Mouse (Mus musculus): Measurements from ENCODE around the gene Mid1. TPM values are rescaled to one million over a fixed set of nuclear protein-coding genes. Genes with fewer than 3 reads are reported as not detected.
"Not testable (repeated sequence)": the region's sequence is repeated elsewhere in the genome, so short reads cannot be mapped to it uniquely, and the experiment has no call there.

The Mid1 gene
- total RNA-seq, 2 experiments from 2014 or later: 8.3 to 18.3 TPM

DNA sequence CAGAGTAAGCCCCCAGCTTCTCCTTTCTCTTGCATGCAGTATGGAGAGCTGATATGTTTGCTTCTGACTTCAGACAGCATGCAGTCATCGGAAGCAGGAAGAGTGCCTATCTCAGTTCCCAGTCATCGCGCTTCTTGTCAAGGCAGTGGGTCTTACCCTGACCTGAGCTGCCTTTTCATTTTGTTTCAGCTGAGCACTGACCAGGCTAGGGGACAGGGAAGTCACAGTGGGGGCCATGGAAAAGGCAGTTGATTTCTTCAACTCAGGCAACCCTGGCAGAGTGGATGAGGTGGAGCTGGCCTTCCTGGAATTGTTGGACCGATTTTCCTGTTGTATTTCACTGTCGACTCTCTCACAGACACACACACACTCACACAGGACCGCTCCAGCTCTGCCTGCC is 230.7 kb downstream of the Mid1 start:
- no peak for TF ChIP-seq CTCF (conservative IDR thresholded peaks at IDR 0.05)
- no peak overlapping the region for H3K27ac ChIP-seq
- no peak overlapping the region; the same call in 1 of the 2 replicates for H3K4me3 ChIP-seq
- no peak for DNase-seq (ENCODE audit: low spot score in 2 of 2)

DNA sequence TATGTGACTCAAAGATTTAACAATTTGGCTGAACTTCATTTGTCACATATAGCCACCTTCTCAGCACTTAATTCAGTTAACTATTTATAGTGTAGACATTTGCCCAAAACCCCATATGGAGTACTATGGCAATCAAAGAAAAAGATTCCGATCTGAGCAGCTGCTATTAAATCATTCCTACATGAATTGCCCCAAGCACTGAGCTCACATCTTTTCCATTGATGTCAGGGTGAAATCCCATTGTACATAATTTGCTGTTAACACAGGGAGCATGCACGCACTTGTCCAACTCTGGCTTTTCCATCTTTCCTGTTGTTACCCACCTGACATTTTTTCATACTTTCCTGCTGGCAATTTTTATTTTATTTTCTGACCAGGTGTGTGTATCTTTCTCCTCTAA is 237.5 kb downstream of the Mid1 start:
- H3K27ac ChIP-seq: no peak overlapping the region
- no peak overlapping the region for H3K4me3 ChIP-seq
- no peak for DNase-seq (ENCODE audit: low spot score in 2 of 2)
- TF ChIP-seq CTCF (conservative IDR thresholded peaks at IDR 0.05): no peak

- no peak for TF ChIP-seq CTCF (conservative IDR thresholded peaks at IDR 0.05)
- peak overlapping the region; percentile 62 for H3K27ac ChIP-seq
- DNase-seq (ENCODE audit: low spot score in 2 of 2): peak in 1 of 2 experiments; percentile 1
- no peak overlapping the region for H3K4me3 ChIP-seq
Observed at GRCm38 (mm10) chrX:169923417-169923816, 238.4 kb downstream of the Mid1 start.

- TF ChIP-seq CTCF (conservative IDR thresholded peaks at IDR 0.05): no peak
- peak overlapping the region; percentile 51; the same call in 1 of the 2 replicates for H3K27ac ChIP-seq
- no peak for DNase-seq (ENCODE audit: low spot score in 2 of 2)
- H3K4me3 ChIP-seq: no peak overlapping the region
Observed at GRCm38 (mm10) chrX:169925600-169925999, 240.6 kb downstream of the Mid1 start.

DNA sequence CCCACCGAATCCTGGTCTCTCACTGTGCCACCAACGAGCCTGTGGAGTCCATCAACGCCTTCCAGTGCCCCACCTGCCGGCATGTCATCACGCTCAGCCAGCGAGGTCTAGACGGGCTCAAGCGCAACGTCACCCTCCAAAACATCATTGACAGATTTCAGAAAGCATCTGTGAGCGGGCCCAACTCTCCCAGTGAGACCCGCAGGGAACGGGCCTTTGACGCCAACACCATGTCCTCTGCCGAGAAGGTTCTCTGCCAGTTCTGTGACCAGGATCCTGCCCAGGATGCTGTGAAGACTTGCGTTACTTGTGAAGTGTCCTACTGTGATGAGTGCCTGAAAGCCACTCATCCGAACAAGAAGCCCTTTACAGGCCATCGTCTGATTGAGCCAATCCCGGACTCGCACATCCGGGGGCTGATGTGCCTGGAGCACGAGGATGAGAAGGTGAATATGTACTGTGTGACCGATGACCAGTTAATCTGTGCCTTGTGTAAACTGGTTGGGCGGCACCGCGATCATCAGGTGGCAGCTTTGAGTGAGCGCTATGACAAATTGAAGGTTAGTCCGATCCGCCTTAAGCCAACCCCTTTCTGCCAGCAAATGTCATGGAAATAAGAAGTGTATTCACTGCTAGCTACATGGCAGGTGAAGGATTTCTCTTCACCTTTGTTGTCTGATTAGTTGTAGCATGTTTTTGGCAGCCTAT is 242.3 kb downstream of the Mid1 start:
- TF ChIP-seq CTCF (conservative IDR thresholded peaks at IDR 0.05): no peak
- H3K4me3 ChIP-seq: peak overlapping the region; percentile 37
- no peak for DNase-seq (ENCODE audit: low spot score in 2 of 2)
- H3K27ac ChIP-seq: peak overlapping the region; percentile 51; the same call in 1 of the 2 replicates

GRCm38 (mm10) chrX:169930868-169931267 is 245.9 kb downstream of the Mid1 start:
- no peak for TF ChIP-seq CTCF (conservative IDR thresholded peaks at IDR 0.05)
- H3K4me3 ChIP-seq: no peak overlapping the region
- no peak for DNase-seq (ENCODE audit: low spot score in 2 of 2)
- no peak overlapping the region for H3K27ac ChIP-seq

- no peak overlapping the region for H3K27ac ChIP-seq
- no peak for DNase-seq (ENCODE audit: low spot score in 2 of 2)
- H3K4me3 ChIP-seq: no peak overlapping the region
- TF ChIP-seq CTCF (conservative IDR thresholded peaks at IDR 0.05): no peak
Observed at GRCm38 (mm10) chrX:169933228-169933627, 248.2 kb downstream of the Mid1 start.

DNA sequence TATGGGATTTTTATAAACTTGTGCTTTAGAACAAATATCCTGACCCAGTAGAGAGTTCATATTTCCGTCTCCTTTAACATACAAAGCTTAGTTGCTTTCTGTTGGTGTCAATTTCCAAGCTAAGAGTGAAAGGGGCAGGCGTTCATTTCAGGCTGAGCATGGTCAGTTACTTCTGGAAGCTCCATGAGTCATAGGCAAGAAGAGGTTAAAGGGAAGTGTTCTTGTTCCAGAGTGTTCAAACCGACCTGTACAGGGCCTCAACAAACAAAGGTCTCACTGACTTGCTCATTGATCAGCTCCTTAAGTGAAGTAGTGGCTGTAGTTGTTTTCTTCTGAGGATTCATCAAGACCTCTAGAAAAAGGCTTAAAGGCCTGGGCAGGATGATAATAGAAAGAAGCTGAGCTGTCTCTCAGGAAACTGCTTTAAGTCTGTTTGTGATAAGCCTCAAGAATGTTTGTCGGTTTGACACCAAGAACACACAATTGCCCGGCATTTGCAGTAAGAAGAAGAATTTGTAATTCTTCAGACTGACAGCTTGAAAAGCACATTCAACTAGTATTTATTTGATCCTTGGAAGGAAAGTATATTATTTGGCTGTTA is 252.2 kb downstream of the Mid1 start:
- TF ChIP-seq CTCF (conservative IDR thresholded peaks at IDR 0.05): no peak
- Histone ChIP-seq H3K27ac (no peak overlapping the region), H3K4me3 (no peak overlapping the region)
- DNase-seq (ENCODE audit: low spot score in 2 of 2): no peak

DNA sequence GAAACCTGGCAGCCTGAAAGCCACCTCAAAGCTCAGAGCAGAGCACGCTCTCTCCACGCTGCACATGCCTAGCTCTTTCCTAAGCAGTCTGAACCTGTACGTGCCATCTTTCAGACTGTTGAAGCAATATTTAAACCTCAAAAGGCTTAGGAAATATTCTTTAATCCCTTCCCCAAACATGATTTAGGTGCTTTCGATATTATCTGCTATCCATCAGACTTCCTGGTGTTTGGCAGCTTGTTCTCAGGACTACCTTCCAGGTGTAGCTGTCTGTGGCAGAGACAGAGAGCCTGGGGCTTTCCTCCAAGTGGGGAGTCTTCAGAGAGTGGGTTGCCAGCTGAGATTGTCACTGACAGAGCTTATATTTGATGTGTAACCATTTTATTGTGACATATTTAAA is 255.5 kb downstream of the Mid1 start:
- no peak overlapping the region for H3K4me3 ChIP-seq
- TF ChIP-seq CTCF (conservative IDR thresholded peaks at IDR 0.05): no peak

GRCm38 (mm10) chrX:169950596-169950995 is 265.6 kb downstream of the Mid1 start:
- H3K4me3 ChIP-seq: no peak overlapping the region
- TF ChIP-seq CTCF (conservative IDR thresholded peaks at IDR 0.05): no peak
- H3K27ac ChIP-seq: no peak overlapping the region
- DNase-seq (ENCODE audit: low spot score in 2 of 2): no peak

More for the DNA sequence above, 255.5 kb downstream of the Mid1 start:
- no peak for DNase-seq (ENCODE audit: low spot score in 2 of 2)
- H3K27ac ChIP-seq: no peak overlapping the region

DNA sequence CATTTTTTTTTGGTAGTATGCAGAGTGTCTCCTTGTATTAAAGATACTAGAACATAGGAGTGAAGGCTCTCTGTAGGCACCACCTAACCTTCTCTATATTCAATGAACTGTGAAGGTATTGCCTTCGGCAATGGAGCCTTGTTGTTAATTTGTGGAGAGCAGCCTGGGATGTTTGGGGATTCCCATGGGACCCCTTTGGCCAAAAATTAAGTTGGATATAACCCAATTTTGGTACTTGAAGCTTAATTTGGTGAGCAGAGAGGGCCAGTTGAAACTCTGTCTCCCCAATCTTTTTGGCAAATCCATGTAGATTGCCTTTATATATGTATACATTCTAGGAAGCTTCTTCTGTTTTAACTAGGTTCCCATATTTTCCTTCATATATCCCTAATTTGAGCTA is 284.3 kb downstream of the Mid1 start:
- TF ChIP-seq CTCF (conservative IDR thresholded peaks at IDR 0.05): no peak
- no peak for DNase-seq (ENCODE audit: low spot score in 2 of 2)
- no peak overlapping the region for H3K27ac ChIP-seq
- no peak overlapping the region for H3K4me3 ChIP-seq

GRCm38 (mm10) chrX:169969765-169970164 is 284.8 kb downstream of the Mid1 start:
- H3K4me3 ChIP-seq; DNase-seq (ENCODE audit: low spot score in 2 of 2); H3K27ac ChIP-seq: not testable (repeated sequence)

GRCm38 (mm10) chrX:169970546-169970945 is 285.5 kb downstream of the Mid1 start:
- H3K4me3 ChIP-seq; H3K27ac ChIP-seq; DNase-seq (ENCODE audit: low spot score in 2 of 2): not testable (repeated sequence)

- H3K27ac ChIP-seq; H3K4me3 ChIP-seq; DNase-seq (ENCODE audit: low spot score in 2 of 2): not testable (repeated sequence)
Observed at GRCm38 (mm10) chrX:169971562-169971961, 286.6 kb downstream of the Mid1 start.

GRCm38 (mm10) chrX:169972131-169972530 is 287.1 kb downstream of the Mid1 start:
- not testable (repeated sequence) for H3K4me3 ChIP-seq; DNase-seq (ENCODE audit: low spot score in 2 of 2); H3K27ac ChIP-seq

- not testable (repeated sequence) for DNase-seq (ENCODE audit: low spot score in 2 of 2); H3K4me3 ChIP-seq
- H3K27ac ChIP-seq: peak overlapping the region; percentile 4; the same call in 1 of the 2 replicates
Observed at GRCm38 (mm10) chrX:169972791-169973494, 287.9 kb downstream of the Mid1 start.

GRCm38 (mm10) chrX:169973806-169974205 is 288.8 kb downstream of the Mid1 start:
- H3K27ac ChIP-seq; DNase-seq (ENCODE audit: low spot score in 2 of 2); H3K4me3 ChIP-seq: not testable (repeated sequence)

DNA sequence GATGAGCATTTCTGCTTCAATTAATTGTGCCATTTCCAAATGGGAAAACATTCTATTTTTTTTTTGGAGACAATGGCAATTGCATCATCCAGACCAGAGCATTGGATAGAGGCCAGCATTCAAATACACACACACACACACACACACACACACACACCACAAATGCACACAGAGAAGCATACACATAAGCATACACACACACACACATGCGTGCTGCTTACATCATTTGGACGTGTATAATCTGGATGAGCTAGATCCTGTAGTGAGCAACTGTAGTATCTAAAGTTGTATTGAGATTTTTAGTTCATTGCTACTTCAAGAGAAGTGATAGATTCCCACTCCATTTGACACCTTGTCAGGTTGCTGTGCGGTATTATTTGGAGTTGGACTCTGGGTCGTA is 289.5 kb downstream of the Mid1 start:
- H3K4me3 ChIP-seq, H3K27ac ChIP-seq: not testable (repeated sequence)
- peak in 1 of 2 experiments; percentile 2 for DNase-seq (ENCODE audit: low spot score in 2 of 2)

Measured in layer of hippocampus, adult 2 months (tissue).